Mouse (Mus musculus) small intestine, adult 2 months (tissue): ENCODE measurements around the gene Tex2. TPM values are rescaled to one million over a fixed set of nuclear protein-coding genes. Genes with fewer than 3 reads are reported as not detected.
"Not testable (repeated sequence)": the region's sequence is repeated elsewhere in the genome, so short reads cannot be mapped to it uniquely, and the experiment has no call there.

Experiments used
- H3K27ac ChIP-seq: fragments of 200-500 bp; 2 replicates; pipeline ENCODE4 v1.5.1; 2012; ENCODE audit warnings: low read depth, low read length, control low read depth, inconsistent platforms; ENCODE audit not compliant: insufficient read depth
- H3K27me3 ChIP-seq: fragments of 200-500 bp; 2 replicates; pipeline ENCODE4 v1.6.1; 2012; ENCODE audit warnings: mild to moderate bottlenecking, moderate library complexity, low read length, inconsistent platforms; ENCODE audit not compliant: control insufficient read depth, insufficient read depth
- H3K36me3 ChIP-seq: fragments of 200-500 bp; 2 replicates; pipeline ENCODE4 v1.6.1; 2012; ENCODE audit warnings: mild to moderate bottlenecking, low read length, control low read depth, inconsistent platforms; ENCODE audit not compliant: control insufficient read depth, insufficient read depth
- H3K4me1 ChIP-seq: fragments of 200-500 bp; 2 replicates; pipeline ENCODE4 v1.6.1; 2012; ENCODE audit warnings: low read length, inconsistent platforms, mixed read lengths; ENCODE audit not compliant: control insufficient read depth, insufficient read depth, insufficient read length
- H3K4me3 ChIP-seq: fragments of 200-500 bp; 2 replicates; pipeline ENCODE4 v1.5.1; 2012; ENCODE audit warnings: low read depth, mild to moderate bottlenecking, control low read depth, inconsistent platforms, low read length, moderate library complexity
- CTCF ChIP-seq: fragments of 200-500 bp; IDR thresholded peaks from 2 replicates; pipeline ENCODE4 v1.5.1; 2012; ENCODE audit warnings: low read depth, mild to moderate bottlenecking, control low read depth, inconsistent platforms, low read length, moderate library complexity, mixed read lengths; ENCODE audit not compliant: insufficient replicate concordance, insufficient read length; ENCODE audit errors: extremely low read depth
- POLR2A ChIP-seq: fragments of 200-500 bp; IDR thresholded peaks from 2 replicates; pipeline ENCODE4 v1.6.1; 2012; ENCODE audit warnings: low read depth, mild to moderate bottlenecking, control low read depth, inconsistent platforms, low read length, moderate library complexity
- WGBS: fragments of 180-500 bp; shearing (Covaris S2); methylation state at CpG from one replicate; pipeline ENCODE4 v1.1.7; 2018; 5-methylcytosine and 5-hydroxymethylcytosine counted together
- polyA plus RNA-seq: library from polyadenylated mRNA; depleted of rRNA; stranded (reverse); fragments of >200 nt; gene quantifications from 2 replicates; pipeline ENCODE4 v1.2.3, GENCODE M21; 2012

Tex2 gene
- polyA plus RNA-seq, 1 experiment = 9.7 TPM

DNA sequence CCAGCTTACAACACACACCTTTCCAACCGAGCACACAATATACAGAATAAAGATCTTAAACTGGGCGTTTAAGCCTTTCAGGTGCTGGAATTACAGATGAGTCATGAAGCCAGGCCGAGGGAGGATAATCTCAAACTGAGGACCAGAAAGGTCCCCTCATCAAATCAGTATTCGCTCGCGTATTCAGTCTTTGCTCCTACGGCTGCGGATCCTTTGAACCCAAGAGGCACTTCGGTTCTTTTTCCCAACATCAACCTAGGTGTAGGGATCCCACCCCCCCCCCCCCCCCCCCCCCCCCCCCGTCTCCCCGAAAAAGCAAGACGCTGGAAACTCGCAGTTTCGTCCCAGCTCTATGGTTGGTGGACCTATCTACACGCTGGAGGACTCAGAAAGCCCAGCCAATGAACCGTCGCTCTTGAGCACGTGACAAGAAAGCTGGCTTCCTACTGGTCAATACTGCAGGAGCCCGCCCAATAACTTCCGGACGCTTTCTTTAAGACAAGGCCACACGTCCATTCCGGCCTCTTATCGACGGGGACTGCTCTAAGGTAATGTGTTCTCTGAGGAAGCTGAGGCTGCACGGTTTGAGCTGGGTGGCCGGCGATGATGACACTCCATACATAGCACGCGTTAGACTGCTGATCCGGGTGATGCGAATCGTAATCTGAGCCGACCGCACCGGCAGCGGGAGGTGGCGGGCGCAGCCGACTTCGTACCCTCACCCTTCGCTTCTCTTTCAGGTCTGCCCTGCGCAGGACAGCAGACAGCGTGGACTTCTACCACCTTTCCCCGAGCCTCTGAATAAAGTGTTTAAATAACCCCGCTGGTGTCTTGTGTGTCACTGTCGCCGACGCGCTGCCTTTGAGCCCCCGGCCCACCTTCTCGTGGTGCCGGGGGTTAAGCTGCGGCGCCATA lies 112.6 kb downstream of the Tex2 start:
- TF ChIP-seq POLR2A (peak; percentile 98), CTCF (no peak)
- WGBS = under 1% methylated on average over 54 of the region's 55 CpGs
- H3K36me3 ChIP-seq = peaks cover 2% of the 10 kb centered on the region; the same call in 1 of the 2 replicates
- H3K27ac ChIP-seq = peak overlapping the region; percentile 94
- H3K4me3 ChIP-seq = peak overlapping the region; percentile 94
- H3K4me1 ChIP-seq = no peaks in the 10 kb centered on the region
- no peaks in the 10 kb centered on the region for H3K27me3 ChIP-seq

GRCm38 (mm10) chr11:106498739-106499379 lies 114.4 kb downstream of the Tex2 start:
- Histone ChIP-seq H3K36me3 (peaks cover 2% of the 10 kb centered on the region; the same call in 1 of the 2 replicates), H3K27me3 (no peaks in the 10 kb centered on the region), H3K4me1 (no peaks in the 10 kb centered on the region), H3K27ac (no peak overlapping the region), H3K4me3 (no peak overlapping the region)
- no peak for TF ChIP-seq CTCF
- TF ChIP-seq POLR2A = no peak
- WGBS = 53% methylated on average over 4 of the region's 4 CpGs

- no peak overlapping the region for H3K4me3 ChIP-seq
- no peaks in the 10 kb centered on the region for H3K4me1 ChIP-seq
- no peaks in the 10 kb centered on the region for H3K27me3 ChIP-seq
- no peak overlapping the region for H3K27ac ChIP-seq
- H3K36me3 ChIP-seq = no peaks in the 10 kb centered on the region
- 68% methylated on average over 2 of the region's 2 CpGs for WGBS
- TF ChIP-seq POLR2A (no peak), CTCF (no peak)
Measured at GRCm38 (mm10) chr11:106497926-106498325, 115.3 kb downstream of the Tex2 start.

GRCm38 (mm10) chr11:106497009-106497408 lies 116.2 kb downstream of the Tex2 start:
- 87% methylated on average over 2 of the region's 2 CpGs for WGBS
- not testable (repeated sequence) for H3K4me1 ChIP-seq, H3K36me3 ChIP-seq, H3K4me3 ChIP-seq, H3K27me3 ChIP-seq, H3K27ac ChIP-seq

GRCm38 (mm10) chr11:106492984-106493669 lies 120.1 kb downstream of the Tex2 start:
- H3K36me3 ChIP-seq = no peaks in the 10 kb centered on the region
- no peak overlapping the region for H3K4me3 ChIP-seq
- H3K27ac ChIP-seq = no peak overlapping the region
- H3K27me3 ChIP-seq = no peaks in the 10 kb centered on the region
- 65% methylated on average over 7 of the region's 7 CpGs for WGBS
- peaks cover 3% of the 10 kb centered on the region; the same call in 1 of the 2 replicates for H3K4me1 ChIP-seq
- no peak for TF ChIP-seq POLR2A
- TF ChIP-seq CTCF = no peak

DNA sequence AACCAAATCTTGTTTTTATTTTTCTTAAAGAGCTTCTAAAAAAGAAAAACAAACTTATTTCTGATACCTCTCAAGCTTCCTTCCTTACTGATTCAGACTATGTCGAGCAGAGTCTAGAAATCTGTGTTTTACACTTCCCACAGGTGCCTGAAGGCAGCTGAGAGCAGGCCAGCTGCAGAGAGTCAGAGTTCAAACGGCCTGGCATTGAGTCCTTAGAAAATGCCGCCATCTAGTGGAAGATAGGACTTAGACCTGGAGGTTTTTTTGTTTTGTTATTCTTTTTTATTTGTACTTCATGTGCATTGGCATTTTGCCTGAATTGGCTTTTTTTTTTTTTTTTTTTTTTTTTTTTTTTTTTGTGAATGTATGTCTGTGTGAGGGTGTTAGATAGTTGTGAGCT lies 121.8 kb downstream of the Tex2 start:
- under 1% methylated on average over 3 of the region's 3 CpGs for WGBS
- Histone ChIP-seq H3K27ac (no peak overlapping the region), H3K36me3 (no peaks in the 10 kb centered on the region), H3K4me3 (no peak overlapping the region), H3K4me1 (peaks cover 5% of the 10 kb centered on the region; the same call in 1 of the 2 replicates), H3K27me3 (no peaks in the 10 kb centered on the region)
- no peak for TF ChIP-seq POLR2A
- TF ChIP-seq CTCF = peak; percentile 80; the same call in 1 of the 2 replicates

GRCm38 (mm10) chr11:106490600-106490999 lies 122.6 kb downstream of the Tex2 start:
- H3K27ac ChIP-seq, H3K27me3 ChIP-seq, H3K4me3 ChIP-seq, H3K4me1 ChIP-seq, H3K36me3 ChIP-seq: not testable (repeated sequence)
- 86% methylated on average over 6 of the region's 6 CpGs for WGBS
